Mouse (Mus musculus) liver, postnatal 0 days (tissue): ENCODE measurements around the gene Mtcl1. TPM values are rescaled to one million over a fixed set of nuclear protein-coding genes. Genes with fewer than 3 reads are reported as not detected.
"Not testable (repeated sequence)": the region's sequence is repeated elsewhere in the genome, so short reads cannot be mapped to it uniquely, and the experiment has no call there.

Experiments used
- ATAC-seq: fragments of 200-750 bp; cut with Nextera tagmentation; 2 replicates; pipeline ENCODE4 v1.8.0; 2017; ENCODE audit warnings: mild to moderate bottlenecking, moderate library complexity
- DNase-seq: peaks from one replicate; pipeline ENCODE4 v3.0.0-alpha.2; 2016
- H3K27ac ChIP-seq: fragments of 300-500 bp; sonication (generic); 2 replicates; pipeline ENCODE4 v1.5.1; 2014; ENCODE audit warnings: antibody characterized with exemption, moderate library complexity, mild to moderate bottlenecking, low read depth
- H3K27me3 ChIP-seq: fragments of 300-500 bp; sonication (generic); 2 replicates; pipeline ENCODE4 v1.6.1; 2014; ENCODE audit warnings: low read length, control low read depth, mixed read lengths; ENCODE audit not compliant: insufficient read depth
- H3K36me3 ChIP-seq: fragments of 300-500 bp; sonication (generic); replicated peaks from 2 replicates; pipeline ENCODE4 v1.6.1; 2014; ENCODE audit warnings: mild to moderate bottlenecking, control low read depth, low read length, moderate library complexity, mixed read lengths; ENCODE audit not compliant: insufficient read depth
- H3K4me1 ChIP-seq: fragments of 300-500 bp; sonication (generic); 2 replicates; pipeline ENCODE4 v1.6.1; 2014; ENCODE audit warnings: antibody characterized with exemption, mild to moderate bottlenecking, control low read depth; ENCODE audit not compliant: insufficient read depth
- H3K4me2 ChIP-seq: fragments of 300-500 bp; sonication (generic); 2 replicates; pipeline ENCODE4 v1.6.1; 2014; ENCODE audit warnings: low read depth, mild to moderate bottlenecking, low read length, moderate library complexity, mixed read lengths
- H3K4me3 ChIP-seq: fragments of 300-500 bp; sonication (generic); 2 replicates; pipeline ENCODE4 v1.5.1; 2014; ENCODE audit warnings: low read depth, low read length
- H3K9ac ChIP-seq: fragments of 300-500 bp; sonication (generic); replicated peaks from 2 replicates; pipeline ENCODE4 v1.6.1; 2014; ENCODE audit warnings: mild to moderate bottlenecking, moderate library complexity
- H3K9me3 ChIP-seq: fragments of 300-500 bp; sonication (generic); 2 replicates; pipeline ENCODE4 v1.6.1; 2016; ENCODE audit warnings: mild to moderate bottlenecking, control low read depth, low read length, mixed read lengths
- CTCF ChIP-seq: sonication (generic); IDR thresholded peaks from 2 replicates; pipeline ENCODE4 v1.5.1; 2016; ENCODE audit warnings: antibody characterized with exemption, low read depth
- EP300 ChIP-seq: IDR thresholded peaks from 2 replicates; pipeline ENCODE4 v1.6.1; 2016; ENCODE audit warnings: antibody characterized with exemption, low read depth, mild to moderate bottlenecking
- WGBS: fragments of 180-500 bp; shearing (Covaris S2); extraction: QIAGEN DNeasy Blood & Tissue Kit; methylation state at CpG from one replicate; pipeline ENCODE4 v1.1.7; 2014; ENCODE audit not compliant: insufficient replicate concordance; 5-methylcytosine and 5-hydroxymethylcytosine counted together
- polyA plus RNA-seq: library from polyadenylated mRNA; unstranded; fragments of >200 nt; fragmentation: Nextera tagmentation; extraction: Ambion mirVana; gene quantifications from 2 replicates; pipeline ENCODE4 v1.2.1, GENCODE M21; 2015

Gene Mtcl1
- polyA plus RNA-seq, 1 experiment from 2014 or later: 0.14 TPM

GRCm38 (mm10) chr17:66435007-66435406 lies 14.5 kb downstream of the Mtcl1 start:
- Histone ChIP-seq H3K27ac (no peak overlapping the region), H3K4me3 (no peak overlapping the region), H3K4me1 (no peaks in the 10 kb centered on the region), H3K36me3 (no peaks in the 10 kb centered on the region), H3K9me3 (no peaks in the 10 kb centered on the region), H3K27me3 (no peaks in the 10 kb centered on the region), H3K9ac (no peak overlapping the region), H3K4me2 (no peak overlapping the region)
- no peak for TF ChIP-seq EP300
- TF ChIP-seq CTCF: no peak
- ATAC-seq: no peak
- no peak for DNase-seq
- WGBS: 87% methylated on average over 14 of the region's 14 CpGs

DNA sequence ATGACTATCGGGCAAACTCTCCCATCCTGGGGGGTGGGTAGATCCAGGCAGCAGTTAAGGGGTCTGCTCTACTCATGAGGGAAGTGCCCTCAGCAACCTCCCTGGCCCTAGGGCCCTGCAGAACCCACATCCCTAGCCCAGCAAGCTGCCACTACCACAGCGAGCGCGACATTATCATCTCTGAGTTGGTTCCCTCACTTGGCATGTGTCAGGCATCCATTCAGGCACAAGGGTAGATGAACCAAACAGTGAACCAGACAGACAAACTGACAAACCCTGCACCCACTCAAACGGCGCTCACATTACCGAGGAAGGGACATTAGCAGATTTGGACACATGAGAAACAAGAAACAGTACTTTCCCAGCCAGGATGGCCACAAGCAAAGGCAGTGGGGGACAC lies 15.0 kb downstream of the Mtcl1 start:
- Histone ChIP-seq H3K27me3 (no peaks in the 10 kb centered on the region), H3K9ac (no peak overlapping the region), H3K4me3 (no peak overlapping the region), H3K4me2 (no peak overlapping the region), H3K36me3 (no peaks in the 10 kb centered on the region), H3K27ac (no peak overlapping the region), H3K9me3 (no peaks in the 10 kb centered on the region), H3K4me1 (no peaks in the 10 kb centered on the region)
- TF ChIP-seq CTCF (no peak), EP300 (no peak)
- no peak for ATAC-seq
- WGBS: 85% methylated on average over 7 of the region's 7 CpGs
- no peak for DNase-seq

GRCm38 (mm10) chr17:66424601-66425000 lies 24.9 kb downstream of the Mtcl1 start:
- H3K27me3 ChIP-seq, H3K36me3 ChIP-seq, H3K27ac ChIP-seq, DNase-seq, ATAC-seq, H3K4me2 ChIP-seq, H3K4me1 ChIP-seq, H3K9ac ChIP-seq, H3K4me3 ChIP-seq, H3K9me3 ChIP-seq: not testable (repeated sequence)
- 89% methylated on average over 4 of the region's 4 CpGs for WGBS

DNA sequence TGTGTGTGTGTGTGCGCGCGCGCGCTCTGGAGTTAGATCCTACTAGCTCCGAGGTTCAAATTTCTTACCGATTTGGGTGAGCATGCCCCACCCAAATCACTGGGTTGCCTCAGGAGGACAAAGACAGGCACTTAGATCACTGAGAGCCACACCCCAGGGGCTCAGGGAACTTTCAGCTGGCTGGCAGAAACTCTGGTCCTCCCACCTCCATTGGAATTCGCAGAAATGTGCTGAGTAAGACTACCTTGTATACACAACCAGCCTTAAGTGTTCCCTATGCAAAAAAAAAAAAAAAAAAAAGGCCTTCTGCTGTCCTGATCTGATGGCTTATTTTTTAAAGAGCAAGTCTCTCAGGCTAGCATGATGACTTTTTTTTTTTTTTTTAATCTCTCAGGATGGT lies 30.1 kb downstream of the Mtcl1 start:
- Histone ChIP-seq H3K4me2 (no peak overlapping the region), H3K36me3 (no peaks in the 10 kb centered on the region), H3K4me1 (peaks cover 4% of the 10 kb centered on the region; the same call in 1 of the 2 replicates), H3K27ac (no peak overlapping the region), H3K4me3 (no peak overlapping the region), H3K9me3 (no peaks in the 10 kb centered on the region), H3K27me3 (no peaks in the 10 kb centered on the region), H3K9ac (no peak overlapping the region)
- 67% methylated on average over 8 of the region's 8 CpGs for WGBS
- TF ChIP-seq CTCF (no peak), EP300 (no peak)
- DNase-seq: no peak
- no peak for ATAC-seq

DNA sequence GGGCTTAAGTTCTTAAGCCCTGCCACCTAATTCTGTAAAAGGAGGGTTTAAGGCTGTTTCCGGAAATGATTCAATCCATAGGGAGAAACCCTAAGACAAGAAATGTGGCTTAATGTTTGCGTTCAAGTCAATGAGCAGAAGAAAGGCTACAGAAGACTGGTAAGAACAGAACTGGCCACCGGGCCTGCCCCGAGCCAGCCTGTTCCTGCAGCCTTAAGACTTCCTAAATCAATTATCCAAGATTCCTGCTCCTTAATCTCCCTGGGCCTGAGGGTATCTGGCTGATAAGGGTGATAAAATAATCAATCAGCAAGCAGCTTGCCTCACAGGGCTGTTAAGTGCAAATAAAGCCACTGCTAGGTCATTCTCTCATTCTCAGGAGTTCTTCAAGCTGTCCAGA lies 31.8 kb downstream of the Mtcl1 start:
- no peaks in the 10 kb centered on the region for H3K9me3 ChIP-seq
- TF ChIP-seq CTCF (no peak), EP300 (no peak)
- H3K4me1 ChIP-seq: peaks cover 4% of the 10 kb centered on the region; the same call in 1 of the 2 replicates
- H3K36me3 ChIP-seq: no peaks in the 10 kb centered on the region
- H3K4me3 ChIP-seq: no peak overlapping the region
- WGBS: 54% methylated on average over 4 of the region's 4 CpGs
- H3K27me3 ChIP-seq: no peaks in the 10 kb centered on the region
- H3K27ac ChIP-seq: no peak overlapping the region
- no peak overlapping the region for H3K9ac ChIP-seq
- DNase-seq (no peak), ATAC-seq (no peak)
- no peak overlapping the region for H3K4me2 ChIP-seq

DNA sequence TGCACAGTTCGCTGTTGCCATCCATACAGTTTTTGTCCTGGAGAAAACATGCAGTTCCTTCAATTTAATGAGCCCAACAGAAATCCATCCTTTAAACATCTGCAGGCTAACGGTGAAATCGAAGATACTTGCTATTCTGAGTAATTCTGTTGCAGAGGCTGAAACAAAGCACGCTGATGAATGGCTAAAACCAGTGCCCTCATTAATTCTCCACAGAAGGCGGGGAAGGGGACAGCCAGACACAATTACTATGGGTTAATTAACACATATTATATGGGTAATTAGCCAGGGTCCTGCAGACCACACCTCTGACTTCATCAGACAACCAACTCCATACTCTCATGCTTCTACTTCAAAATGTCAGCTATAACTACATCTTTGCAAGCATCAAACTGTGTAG lies 32.2 kb downstream of the Mtcl1 start:
- no peak for ATAC-seq
- Histone ChIP-seq H3K9ac (no peak overlapping the region), H3K4me2 (0 out of 2 replicates have a peak overlapping the region, but pooled peaks have one; percentile 38), H3K4me3 (no peak overlapping the region), H3K9me3 (no peaks in the 10 kb centered on the region), H3K27me3 (no peaks in the 10 kb centered on the region), H3K4me1 (peaks cover 4% of the 10 kb centered on the region; the same call in 1 of the 2 replicates), H3K36me3 (no peaks in the 10 kb centered on the region), H3K27ac (no peak overlapping the region)
- no peak for DNase-seq
- 54% methylated on average over 5 of the region's 5 CpGs for WGBS
- TF ChIP-seq EP300 (no peak), CTCF (no peak)

GRCm38 (mm10) chr17:66416841-66417313 lies 32.7 kb downstream of the Mtcl1 start:
- H3K27me3 ChIP-seq: no peaks in the 10 kb centered on the region
- DNase-seq (no peak), ATAC-seq (no peak; the same call in 1 of the 2 replicates)
- no peak for TF ChIP-seq CTCF
- no peak for TF ChIP-seq EP300
- no peaks in the 10 kb centered on the region for H3K36me3 ChIP-seq
- WGBS: 27% methylated on average over 14 of the region's 14 CpGs
- H3K4me1 ChIP-seq: peaks cover 4% of the 10 kb centered on the region; the same call in 1 of the 2 replicates
- no peaks in the 10 kb centered on the region for H3K9me3 ChIP-seq
- H3K9ac ChIP-seq: no peak overlapping the region
- H3K4me3 ChIP-seq: no peak overlapping the region
- H3K27ac ChIP-seq: no peak overlapping the region
- peak overlapping the region; percentile 38; the same call in 1 of the 2 replicates for H3K4me2 ChIP-seq
